Mouse (Mus musculus): ENCODE data around the gene Creb5. TPM values are rescaled to one million over a fixed set of nuclear protein-coding genes. Genes with fewer than 3 reads are reported as not detected.

Gene Creb5
- total and polyA plus RNA-seq, 2 experiments from 2014 or later: 3.1 to 4.4 TPM

DNA sequence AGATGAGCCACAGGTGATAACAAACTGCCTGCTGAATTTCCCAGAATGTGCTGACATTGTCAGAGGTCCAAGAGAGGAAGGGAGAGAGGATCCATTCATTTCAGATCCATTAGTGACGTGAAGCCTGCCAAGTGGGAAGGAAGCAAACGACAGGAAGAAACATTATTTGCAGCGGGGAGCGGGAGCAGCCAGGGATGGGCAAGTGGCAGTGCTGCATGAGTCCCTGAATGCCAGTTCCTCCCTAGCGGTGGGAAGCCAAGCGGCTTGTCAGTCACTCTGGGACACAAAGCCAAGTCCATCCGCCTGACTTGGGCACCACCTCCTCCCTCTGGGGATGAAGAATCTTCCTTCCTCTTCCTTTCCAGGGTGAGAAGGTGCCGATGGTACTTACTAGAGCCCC is 183.5 kb downstream of the Creb5 start:
- H3K4me2 ChIP-seq (ENCODE audit: low read depth, low read length): no peak overlapping the region
- no peaks in the 10 kb centered on the region for H3K9me3 ChIP-seq (ENCODE audit: low read length)
- no peak overlapping the region for H3K9ac ChIP-seq (replicated peaks; ENCODE audit: low read length)
- H3K27ac ChIP-seq: no peak overlapping the region
- no peak overlapping the region for H3K4me3 ChIP-seq (ENCODE audit: low read length)
- 28% methylated on average over 8 of the region's 8 CpGs for WGBS
- DNase-seq (ENCODE audit: low spot score) (peak; percentile 47), ATAC-seq (no peak)
- TF ChIP-seq CTCF (IDR thresholded peaks at IDR 0.05; ENCODE audit: low read depth): peak; percentile 19; the same call in 1 of the 2 replicates
- H3K4me1 ChIP-seq (ENCODE audit: insufficient read depth, low read length): no peaks in the 10 kb centered on the region
- H3K27me3 ChIP-seq (ENCODE audit: insufficient read depth, low read length): no peaks in the 10 kb centered on the region
- no peaks in the 10 kb centered on the region for H3K36me3 ChIP-seq (ENCODE audit: insufficient read depth, low read length)

DNA sequence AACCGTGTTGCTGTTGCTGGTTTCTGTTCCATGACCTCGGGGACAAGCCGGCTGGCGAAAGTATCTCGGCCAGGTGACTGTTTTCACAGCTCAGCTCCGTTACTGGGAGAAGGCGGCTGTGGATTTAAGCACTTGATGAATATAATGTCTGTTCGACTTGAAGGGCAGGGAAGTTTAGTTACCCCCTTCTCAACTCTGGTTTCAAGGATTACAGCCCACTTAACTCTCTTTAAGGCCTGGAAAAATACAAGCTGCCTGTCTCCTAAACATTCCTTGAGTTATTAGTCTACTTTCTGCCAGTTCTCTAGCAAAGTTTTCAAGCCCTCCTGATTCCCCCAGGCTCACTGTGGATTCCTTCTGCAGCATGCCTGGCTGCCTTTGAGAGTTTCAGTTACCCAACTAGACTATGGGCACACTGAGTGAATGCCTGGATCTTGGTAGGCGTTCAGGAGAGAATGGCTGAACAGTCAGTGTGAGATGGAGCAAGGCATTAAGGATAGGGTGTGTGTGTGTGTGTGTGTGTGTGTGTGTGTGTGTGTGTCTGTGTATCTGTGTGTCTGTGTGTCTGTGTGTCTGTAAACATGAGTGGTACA is 184.0 kb downstream of the Creb5 start:
- no peak for TF ChIP-seq CTCF (IDR thresholded peaks at IDR 0.05; ENCODE audit: low read depth)
- no peaks in the 10 kb centered on the region for H3K36me3 ChIP-seq (ENCODE audit: insufficient read depth, low read length)
- no peak overlapping the region for H3K4me3 ChIP-seq (ENCODE audit: low read length)
- H3K4me2 ChIP-seq (ENCODE audit: low read depth, low read length): no peak overlapping the region
- H3K9ac ChIP-seq (replicated peaks; ENCODE audit: low read length): no peak overlapping the region
- ATAC-seq (no peak), DNase-seq (ENCODE audit: low spot score) (no peak)
- 71% methylated on average over 9 of the region's 9 CpGs for WGBS
- H3K27me3 ChIP-seq (ENCODE audit: insufficient read depth, low read length): no peaks in the 10 kb centered on the region
- H3K4me1 ChIP-seq (ENCODE audit: insufficient read depth, low read length): no peaks in the 10 kb centered on the region
- H3K27ac ChIP-seq: no peak overlapping the region
- no peaks in the 10 kb centered on the region for H3K9me3 ChIP-seq (ENCODE audit: low read length)

DNA sequence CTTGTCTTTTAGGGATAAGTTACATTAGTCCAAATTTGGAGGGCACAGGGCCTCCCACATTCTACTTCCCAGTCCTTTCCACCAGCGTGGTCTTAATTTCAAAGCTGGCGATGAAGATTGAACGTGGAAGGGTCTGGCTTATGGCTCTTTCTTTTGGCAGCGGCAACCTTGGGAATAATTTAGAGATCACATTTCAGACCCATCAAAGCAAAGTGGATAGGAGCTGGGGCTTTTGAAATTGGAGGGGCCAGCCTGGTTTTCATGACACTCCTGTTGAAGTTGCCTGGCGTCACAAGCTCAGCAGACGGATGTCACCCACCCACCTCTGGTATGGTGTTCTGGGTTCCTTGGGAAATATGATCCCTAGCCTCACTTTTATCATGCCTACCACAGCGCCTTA is 185.7 kb downstream of the Creb5 start:
- no peak for ATAC-seq
- Histone ChIP-seq H3K4me1 (ENCODE audit: insufficient read depth, low read length) (no peaks in the 10 kb centered on the region), H3K4me3 (ENCODE audit: low read length) (no peak overlapping the region), H3K27ac (no peak overlapping the region), H3K27me3 (ENCODE audit: insufficient read depth, low read length) (no peaks in the 10 kb centered on the region), H3K9ac (replicated peaks; ENCODE audit: low read length) (no peak overlapping the region), H3K9me3 (ENCODE audit: low read length) (no peaks in the 10 kb centered on the region), H3K36me3 (ENCODE audit: insufficient read depth, low read length) (no peaks in the 10 kb centered on the region), H3K4me2 (ENCODE audit: low read depth, low read length) (no peak overlapping the region)
- 87% methylated on average over 7 of the region's 7 CpGs for WGBS
- no peak for DNase-seq (ENCODE audit: low spot score)
- no peak for TF ChIP-seq CTCF (IDR thresholded peaks at IDR 0.05; ENCODE audit: low read depth)

DNA sequence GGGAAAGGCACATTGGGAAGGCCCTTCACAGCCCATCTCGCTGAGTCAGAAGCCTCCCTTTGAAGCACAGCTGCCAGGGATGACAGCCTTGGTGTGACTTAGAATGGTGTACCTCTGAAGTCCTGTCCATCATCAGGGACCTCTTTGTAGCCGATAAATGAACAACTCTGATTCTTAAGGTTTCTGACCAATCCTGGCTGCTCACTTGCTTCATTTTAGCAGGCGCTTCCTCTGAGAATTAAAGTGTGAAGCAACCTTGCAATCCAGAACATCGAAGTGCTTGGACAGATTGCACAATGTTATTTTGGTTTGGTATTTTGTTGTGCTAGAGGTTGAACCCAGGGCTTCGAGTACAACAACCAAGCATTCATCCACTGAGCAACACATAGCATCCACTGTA is 190.4 kb downstream of the Creb5 start:
- 91% methylated on average over 5 of the region's 5 CpGs for WGBS
- Histone ChIP-seq H3K9ac (replicated peaks; ENCODE audit: low read length) (no peak overlapping the region), H3K27me3 (ENCODE audit: insufficient read depth, low read length) (no peaks in the 10 kb centered on the region), H3K4me1 (ENCODE audit: insufficient read depth, low read length) (no peaks in the 10 kb centered on the region), H3K4me2 (ENCODE audit: low read depth, low read length) (no peak overlapping the region), H3K27ac (no peak overlapping the region), H3K4me3 (ENCODE audit: low read length) (no peak overlapping the region), H3K9me3 (ENCODE audit: low read length) (no peaks in the 10 kb centered on the region), H3K36me3 (ENCODE audit: insufficient read depth, low read length) (no peaks in the 10 kb centered on the region)
- no peak for TF ChIP-seq CTCF (IDR thresholded peaks at IDR 0.05; ENCODE audit: low read depth)
- ATAC-seq (no peak), DNase-seq (ENCODE audit: low spot score) (no peak)

DNA sequence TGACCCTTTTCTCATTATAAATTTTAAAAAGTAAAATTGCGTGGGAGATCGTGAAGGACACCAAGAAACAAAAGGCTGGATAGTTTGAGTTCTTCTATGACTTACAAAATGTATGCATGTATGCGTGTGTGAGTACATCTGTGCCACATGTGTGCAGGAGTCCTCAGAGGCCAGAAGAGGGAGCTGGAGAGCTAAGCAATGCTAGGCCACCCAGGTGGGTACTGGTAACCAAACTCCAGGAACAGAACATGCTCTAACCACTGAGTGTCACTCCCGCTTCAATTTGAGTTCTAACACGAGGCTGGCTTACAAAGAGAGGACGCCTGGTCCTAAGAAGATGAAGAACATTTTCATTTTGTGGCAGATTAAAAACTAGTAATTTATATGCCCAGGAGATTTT is 203.8 kb downstream of the Creb5 start:
- Histone ChIP-seq H3K4me3 (ENCODE audit: low read length) (no peak overlapping the region), H3K4me1 (ENCODE audit: insufficient read depth, low read length) (no peaks in the 10 kb centered on the region), H3K27ac (no peak overlapping the region), H3K27me3 (ENCODE audit: insufficient read depth, low read length) (no peaks in the 10 kb centered on the region), H3K9ac (replicated peaks; ENCODE audit: low read length) (no peak overlapping the region), H3K9me3 (ENCODE audit: low read length) (no peaks in the 10 kb centered on the region), H3K4me2 (ENCODE audit: low read depth, low read length) (no peak overlapping the region), H3K36me3 (ENCODE audit: insufficient read depth, low read length) (no peaks in the 10 kb centered on the region)
- 94% methylated on average over 6 of the region's 6 CpGs for WGBS
- peak; percentile 37; the same call in 1 of the 2 replicates for TF ChIP-seq CTCF (IDR thresholded peaks at IDR 0.05; ENCODE audit: low read depth)
- no peak for ATAC-seq
- no peak for DNase-seq (ENCODE audit: low spot score)

DNA sequence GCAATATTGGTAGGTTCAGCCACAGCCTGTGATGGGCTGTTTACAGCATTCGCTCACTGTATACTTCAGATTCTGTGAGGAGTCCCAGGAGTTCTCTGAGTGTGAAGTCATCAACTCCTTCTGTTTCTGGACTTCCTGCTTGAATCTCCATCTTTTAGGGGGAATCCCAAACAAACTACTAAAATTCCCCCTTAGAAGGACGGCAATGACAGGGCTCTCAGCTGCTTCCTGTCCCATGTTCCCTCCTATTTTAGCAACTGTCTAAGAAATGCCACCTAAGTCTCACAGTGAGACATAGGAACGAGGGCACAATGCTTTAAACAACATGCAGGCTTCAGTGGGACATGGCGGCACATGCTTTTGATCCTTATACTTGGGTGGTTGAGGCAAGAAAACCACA is 204.3 kb downstream of the Creb5 start:
- H3K9me3 ChIP-seq (ENCODE audit: low read length): no peaks in the 10 kb centered on the region
- no peak overlapping the region for H3K9ac ChIP-seq (replicated peaks; ENCODE audit: low read length)
- no peak for TF ChIP-seq CTCF (IDR thresholded peaks at IDR 0.05; ENCODE audit: low read depth)
- H3K27me3 ChIP-seq (ENCODE audit: insufficient read depth, low read length): no peaks in the 10 kb centered on the region
- no peak for ATAC-seq
- 91% methylated on average over 4 of the region's 4 CpGs for WGBS
- no peak overlapping the region for H3K4me2 ChIP-seq (ENCODE audit: low read depth, low read length)
- no peaks in the 10 kb centered on the region for H3K4me1 ChIP-seq (ENCODE audit: insufficient read depth, low read length)
- H3K4me3 ChIP-seq (ENCODE audit: low read length): no peak overlapping the region
- H3K36me3 ChIP-seq (ENCODE audit: insufficient read depth, low read length): no peaks in the 10 kb centered on the region
- no peak for DNase-seq (ENCODE audit: low spot score)
- H3K27ac ChIP-seq: no peak overlapping the region

DNA sequence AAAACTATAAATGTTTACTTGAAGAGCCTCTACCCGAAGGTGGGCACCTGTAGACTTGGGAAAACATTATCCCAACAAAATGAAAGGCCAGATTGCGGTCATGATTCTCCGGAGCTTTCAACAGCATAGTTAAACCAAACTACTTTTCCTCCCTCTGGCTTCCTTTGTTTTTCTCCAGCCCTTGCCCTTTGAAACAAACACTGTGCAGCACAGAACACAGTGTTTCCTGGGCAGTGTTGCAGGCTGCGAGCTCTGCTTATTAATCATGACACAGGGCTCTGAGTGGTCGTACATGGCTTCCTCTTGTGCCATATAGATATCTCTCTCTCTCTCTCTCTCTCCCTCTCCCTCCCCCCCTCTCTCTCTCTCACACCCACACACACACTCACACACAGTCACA is 206.8 kb downstream of the Creb5 start:
- Histone ChIP-seq H3K9me3 (ENCODE audit: low read length) (no peaks in the 10 kb centered on the region), H3K27me3 (ENCODE audit: insufficient read depth, low read length) (no peaks in the 10 kb centered on the region), H3K4me1 (ENCODE audit: insufficient read depth, low read length) (no peaks in the 10 kb centered on the region), H3K4me3 (ENCODE audit: low read length) (no peak overlapping the region), H3K4me2 (ENCODE audit: low read depth, low read length) (no peak overlapping the region), H3K9ac (replicated peaks; ENCODE audit: low read length) (no peak overlapping the region), H3K36me3 (ENCODE audit: insufficient read depth, low read length) (no peaks in the 10 kb centered on the region), H3K27ac (no peak overlapping the region)
- WGBS: 63% methylated on average over 5 of the region's 5 CpGs
- ATAC-seq (no peak), DNase-seq (ENCODE audit: low spot score) (no peak)
- no peak for TF ChIP-seq CTCF (IDR thresholded peaks at IDR 0.05; ENCODE audit: low read depth)

Data from hindbrain, postnatal 0 days (tissue).